Mouse (Mus musculus) urinary bladder, postnatal 25 days (tissue): Measurements from ENCODE around the gene Cdca7l.

Experiments
- DNase-seq: peaks from one replicate; pipeline ENCODE4 v3.0.0; 2022; ENCODE audit warnings: low spot score

Cdca7l gene

DNA sequence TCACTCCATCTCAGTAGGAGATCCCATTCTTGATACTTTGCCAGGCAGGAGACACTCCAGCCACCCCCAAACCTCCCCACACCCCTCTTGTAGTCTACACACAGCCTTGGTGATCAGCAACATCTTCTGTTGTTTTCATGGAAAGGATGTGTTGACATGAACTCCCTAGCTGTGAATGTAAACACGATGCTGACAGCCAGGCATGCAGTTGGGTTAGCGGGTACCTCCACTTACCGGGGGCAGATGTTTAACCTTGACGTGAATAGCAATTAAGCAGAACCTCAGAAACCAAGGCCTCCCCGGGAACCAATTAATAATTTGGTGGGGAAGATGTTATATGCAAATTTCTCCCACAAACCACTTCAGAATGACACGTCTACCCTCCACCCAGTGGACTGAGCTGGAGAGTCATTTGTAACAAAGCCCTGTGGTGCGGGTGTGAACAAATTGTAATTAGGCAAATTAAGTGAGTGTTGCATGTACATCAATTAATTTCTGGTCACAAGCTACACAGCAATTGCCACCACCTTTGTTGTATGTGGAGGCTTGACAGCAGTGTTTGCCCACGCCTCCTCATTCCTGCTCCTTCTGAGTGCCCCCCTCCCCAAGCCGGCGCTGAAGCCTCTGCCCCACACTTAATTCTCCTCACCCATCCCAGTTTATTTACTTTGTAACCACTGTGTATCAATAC lies 5.4 kb downstream of the Cdca7l start:
- DNase-seq = no peak

DNA sequence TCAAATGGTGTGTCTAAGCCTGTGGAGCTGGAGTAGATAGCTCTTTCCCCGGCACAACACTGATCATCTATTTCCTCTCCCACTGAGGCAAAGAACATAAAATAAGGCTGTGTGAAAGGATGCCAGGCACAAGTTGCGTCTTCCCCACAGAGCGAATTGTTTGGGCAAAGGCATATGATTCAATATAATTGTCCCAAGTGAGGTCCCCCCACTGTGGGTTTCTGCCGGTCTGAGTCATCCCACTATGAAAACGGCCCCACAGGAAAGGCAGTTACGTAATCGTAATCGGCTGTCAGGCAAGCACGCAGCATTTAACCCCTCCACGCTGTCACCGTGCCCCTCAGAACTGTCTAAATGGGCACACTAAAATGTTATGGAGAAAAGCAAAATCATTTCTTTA lies 6.0 kb downstream of the Cdca7l start:
- no peak for DNase-seq

DNA sequence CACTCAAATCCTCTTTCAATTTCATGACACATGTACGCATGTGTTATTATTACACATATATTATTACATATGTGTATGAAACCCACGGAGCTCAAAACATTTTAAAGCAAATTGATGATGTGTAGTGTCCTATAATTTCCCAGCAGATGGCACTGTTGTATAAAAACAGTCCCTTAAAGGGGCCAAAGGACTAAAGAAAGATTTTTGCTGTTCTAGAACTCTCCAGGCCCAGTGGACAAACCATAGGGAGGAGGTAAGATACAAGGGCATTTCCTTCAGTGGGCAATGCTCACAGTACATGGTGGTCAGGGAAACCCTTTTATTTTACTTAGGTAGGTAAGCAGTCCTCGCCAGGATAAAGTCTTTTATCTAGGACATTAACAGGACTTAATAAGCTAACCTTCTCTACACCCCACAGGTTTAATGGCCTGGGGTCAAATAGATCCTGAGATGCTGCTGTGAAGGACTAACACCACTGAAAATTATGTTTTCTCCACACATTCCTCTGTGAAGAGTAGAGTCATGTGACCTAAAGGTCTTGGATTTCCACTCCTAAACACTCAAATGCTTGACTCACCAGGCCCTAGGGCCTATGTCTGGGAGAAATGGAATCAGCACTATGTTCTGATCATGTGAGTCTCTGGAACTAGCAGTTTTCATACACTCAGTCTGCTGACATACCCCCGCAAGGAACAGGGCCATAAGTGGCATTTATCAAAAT lies 16.2 kb downstream of the Cdca7l start:
- no peak for DNase-seq

- DNase-seq = no peak
Measured at GRCm38 (mm10) chr12:117820859-117821221, 16.8 kb downstream of the Cdca7l start.

DNA sequence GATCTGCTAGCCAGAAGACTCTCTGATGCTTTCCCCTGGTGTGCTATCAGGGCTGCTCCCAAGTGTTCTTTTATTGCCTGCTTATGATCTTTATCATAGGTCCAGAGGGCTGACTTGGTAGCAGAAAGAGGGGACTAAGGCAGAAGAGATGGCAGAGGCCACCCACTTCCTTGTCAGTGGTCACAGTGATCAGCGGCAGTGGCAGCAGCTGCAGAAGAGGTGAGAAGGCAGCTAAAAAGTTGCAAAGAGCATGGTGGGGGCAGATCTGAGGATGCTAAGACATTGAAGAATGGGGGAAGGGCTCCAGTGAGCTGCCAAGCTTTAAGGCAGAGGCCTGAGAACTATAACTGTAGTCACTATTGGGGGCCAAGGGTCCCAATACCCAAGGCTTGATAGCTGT lies 17.3 kb downstream of the Cdca7l start:
- DNase-seq = no peak

- no peak for DNase-seq
Measured at GRCm38 (mm10) chr12:117828350-117828749, 24.3 kb downstream of the Cdca7l start.

DNA sequence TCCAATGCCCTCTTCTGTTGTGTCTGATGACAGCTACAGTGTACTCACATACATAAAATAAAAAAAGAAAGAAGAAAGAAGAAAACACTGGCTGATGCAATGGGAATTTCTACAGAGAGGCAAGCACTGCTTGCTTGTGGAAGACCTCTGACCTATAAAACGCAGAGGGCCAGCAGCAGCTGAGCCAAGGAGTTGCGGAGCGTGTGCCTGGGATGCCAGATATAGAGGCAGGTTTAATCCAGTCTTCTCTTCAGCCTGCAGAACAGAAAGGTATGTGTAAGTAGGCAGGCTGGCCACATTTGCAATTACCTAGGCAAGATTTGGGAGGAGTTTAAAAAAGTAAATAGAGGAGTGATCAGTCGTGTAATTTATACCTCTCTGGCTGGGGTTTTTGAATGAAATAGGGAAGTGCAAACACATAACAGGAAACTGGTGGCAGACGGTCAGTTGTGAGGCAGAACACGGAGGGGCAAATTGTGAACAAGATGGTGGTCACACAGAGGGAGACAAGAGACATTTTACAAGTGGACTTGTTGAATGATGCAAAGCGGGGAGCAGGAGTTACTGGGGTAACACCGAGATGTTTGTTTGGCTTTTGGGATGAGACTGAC lies 27.4 kb downstream of the Cdca7l start:
- DNase-seq = no peak

- DNase-seq = no peak
Measured at GRCm38 (mm10) chr12:117832190-117832589, 28.1 kb downstream of the Cdca7l start.

GRCm38 (mm10) chr12:117834652-117835051 lies 30.6 kb downstream of the Cdca7l start:
- DNase-seq = no peak

DNA sequence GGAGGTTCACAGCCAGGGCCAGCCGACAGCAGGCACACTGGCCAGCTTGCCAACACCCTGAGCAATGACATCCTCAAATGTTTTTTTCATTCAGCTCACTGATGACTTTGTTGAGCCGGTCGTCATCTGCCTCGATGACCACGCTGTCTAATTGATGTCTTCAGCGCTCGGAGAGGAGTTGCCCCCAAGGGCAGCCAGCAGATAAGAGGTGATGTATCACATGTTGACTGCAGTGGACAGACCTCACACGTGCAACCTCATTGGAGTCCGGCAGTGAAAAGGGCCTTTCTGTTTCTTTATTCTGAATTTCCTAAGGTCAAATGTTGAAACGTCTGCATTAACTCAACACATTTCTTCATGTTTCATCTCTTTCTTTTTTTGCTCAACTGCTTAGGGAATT lies 31.3 kb downstream of the Cdca7l start:
- DNase-seq = no peak

DNA sequence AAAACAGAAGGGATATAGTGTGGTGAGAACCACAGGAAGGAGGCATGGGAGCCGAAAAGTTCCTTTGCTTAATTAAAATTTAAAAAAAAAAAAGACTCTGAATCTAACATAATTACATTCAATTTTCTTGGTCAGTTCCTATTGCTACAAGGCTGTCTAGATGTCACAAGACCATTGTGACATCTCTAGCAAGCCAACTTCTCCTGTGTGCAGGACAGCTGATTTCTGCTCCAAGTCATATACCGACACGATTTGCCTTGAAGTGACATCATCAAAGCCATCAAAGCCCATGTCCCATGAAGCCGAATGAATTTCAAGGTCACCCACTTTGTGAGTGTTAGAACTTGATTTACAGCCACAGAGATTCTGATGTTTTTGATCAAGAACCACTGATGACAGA lies 33.3 kb downstream of the Cdca7l start:
- no peak for DNase-seq

DNA sequence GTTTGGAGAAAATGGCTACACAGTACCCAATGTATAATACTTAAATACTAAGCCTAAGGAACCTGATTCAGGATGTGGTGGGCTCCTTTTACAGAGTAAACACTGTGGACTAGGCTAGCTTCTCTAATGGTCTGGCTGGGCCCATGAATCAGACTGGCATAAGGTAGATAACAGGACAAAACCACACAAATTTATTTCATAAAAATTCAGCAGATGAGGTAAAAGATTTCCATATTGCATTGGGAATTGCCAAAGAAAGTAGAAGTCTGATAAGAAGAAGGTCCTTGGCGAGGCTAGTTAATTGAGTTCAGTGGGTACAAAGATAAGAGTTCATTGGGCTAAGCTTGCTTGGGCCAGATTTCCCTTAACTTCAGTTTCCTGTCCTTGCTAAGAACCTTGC lies 36.6 kb downstream of the Cdca7l start:
- DNase-seq = no peak

GRCm38 (mm10) chr12:117842676-117843075 lies 38.6 kb downstream of the Cdca7l start:
- no peak for DNase-seq

GRCm38 (mm10) chr12:117843302-117844074 lies 39.4 kb downstream of the Cdca7l start:
- DNase-seq = peak; percentile 58

- DNase-seq = no peak
Measured at GRCm38 (mm10) chr12:117844075-117844408, 40.0 kb downstream of the Cdca7l start.

- DNase-seq = no peak
Measured at GRCm38 (mm10) chr12:117844917-117845316, 40.8 kb downstream of the Cdca7l start.

DNA sequence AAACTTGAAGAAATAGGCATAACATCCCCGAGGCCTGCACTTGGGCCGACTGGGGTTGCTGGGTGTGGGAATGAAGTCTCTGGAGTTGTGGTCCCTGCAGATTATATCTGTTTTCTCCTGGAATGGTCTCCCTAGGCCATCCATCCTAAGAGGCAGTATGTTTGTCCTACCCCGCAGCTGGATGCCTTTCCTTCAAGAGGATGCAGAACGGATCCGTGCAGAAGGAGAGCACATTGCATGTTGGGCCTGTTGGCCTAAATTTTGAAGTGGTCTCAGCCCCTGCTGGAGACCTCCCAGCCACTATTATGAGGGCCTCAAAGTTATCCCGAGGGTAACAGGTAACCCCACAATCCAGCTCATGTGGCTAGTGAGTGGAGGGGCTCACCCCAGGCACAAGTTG lies 44.5 kb downstream of the Cdca7l start:
- no peak for DNase-seq

DNA sequence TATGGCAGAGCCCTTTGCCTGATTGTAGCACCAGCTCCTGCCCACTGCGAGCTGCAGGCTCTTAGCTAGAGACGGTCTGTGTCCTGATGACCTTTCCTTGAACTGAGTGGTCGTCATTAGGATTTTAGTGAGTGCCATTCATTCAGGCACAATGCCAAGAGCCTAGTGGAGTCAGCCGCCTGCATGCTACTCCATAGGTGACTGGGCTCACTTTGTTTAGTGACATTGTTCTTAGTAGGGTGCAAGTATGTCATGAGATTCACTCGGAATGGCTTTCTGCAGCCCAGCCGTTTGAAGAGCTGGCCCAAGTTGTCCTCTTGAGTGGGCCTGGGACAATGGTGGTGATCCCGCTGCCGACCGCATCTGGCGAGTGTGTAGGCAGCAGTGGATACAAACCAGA lies 46.4 kb downstream of the Cdca7l start:
- no peak for DNase-seq

DNA sequence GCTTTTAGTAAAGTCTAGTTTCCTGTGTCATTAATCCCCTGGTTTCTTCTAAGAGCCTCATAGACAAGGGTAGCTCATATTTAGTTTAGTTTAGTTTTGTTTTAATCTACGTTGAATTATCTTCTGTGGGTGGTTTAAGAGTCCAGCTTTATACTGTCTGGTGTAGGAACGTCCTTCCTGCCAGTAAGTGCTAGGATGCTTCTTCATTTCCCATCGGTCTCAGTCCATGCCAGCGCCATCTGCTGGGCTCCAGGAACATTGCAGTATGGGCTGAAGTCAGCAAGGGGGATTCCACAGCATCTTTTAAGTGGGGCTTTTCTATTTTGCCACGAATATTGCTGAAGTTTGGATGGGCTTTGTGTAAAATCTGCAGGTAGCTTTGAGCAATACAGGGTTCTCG lies 49.2 kb downstream of the Cdca7l start:
- peak; percentile 52 for DNase-seq

GRCm38 (mm10) chr12:117857023-117857422 lies 52.9 kb downstream of the Cdca7l start:
- DNase-seq = no peak

GRCm38 (mm10) chr12:117857884-117858283 lies 53.8 kb downstream of the Cdca7l start:
- DNase-seq = no peak

GRCm38 (mm10) chr12:117860840-117861239 lies 56.8 kb downstream of the Cdca7l start:
- no peak for DNase-seq

DNA sequence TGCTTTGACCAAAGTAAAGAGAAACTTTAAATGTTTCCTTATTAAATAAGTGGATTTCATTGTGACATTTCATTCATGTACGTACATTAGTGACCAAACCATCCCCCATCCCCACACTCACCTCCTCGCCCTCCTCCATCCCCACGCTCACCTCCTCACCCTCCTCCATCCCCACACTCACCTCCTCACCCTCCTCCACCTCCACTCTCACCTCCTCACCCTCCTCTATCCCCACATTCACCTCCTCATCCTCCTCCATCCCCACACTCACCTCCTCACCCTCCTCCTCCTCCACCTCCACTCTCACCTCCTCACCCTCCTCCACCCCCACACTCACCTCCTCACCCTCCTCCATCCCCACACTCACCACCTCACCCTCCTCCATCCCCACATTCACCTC lies 57.2 kb downstream of the Cdca7l start:
- DNase-seq = no peak
